Mouse (Mus musculus) stomach, embryonic 14.5 days (tissue): ENCODE measurements around the gene Ctps. TPM values are rescaled to one million over a fixed set of nuclear protein-coding genes. Genes with fewer than 3 reads are reported as not detected.

Experiments
- ATAC-seq: fragments of 200-750 bp; cut with Nextera tagmentation; 2 replicates; pipeline ENCODE4 v1.8.0; 2017; ENCODE audit warnings: low read depth, moderate TSS enrichment; ENCODE audit not compliant: insufficient number of reproducible peaks, insufficient read depth, low FRiP score
- H3K27ac ChIP-seq: fragments of 300-500 bp; sonication (generic); 2 replicates; pipeline ENCODE4 v1.5.1; 2014; ENCODE audit warnings: mild to moderate bottlenecking, low read length, moderate library complexity, mixed read lengths
- H3K27me3 ChIP-seq: fragments of 300-500 bp; sonication (generic); 2 replicates; pipeline ENCODE4 v1.6.1; 2014; ENCODE audit warnings: low read length, control low read depth, mixed read lengths; ENCODE audit not compliant: control insufficient read depth, insufficient read depth
- H3K36me3 ChIP-seq: fragments of 300-500 bp; sonication (generic); 2 replicates; pipeline ENCODE4 v1.6.1; 2014; ENCODE audit warnings: mild to moderate bottlenecking, control low read depth, low read length, moderate library complexity, mixed read lengths; ENCODE audit not compliant: control insufficient read depth, insufficient read depth
- H3K4me1 ChIP-seq: fragments of 300-500 bp; sonication (generic); 2 replicates; pipeline ENCODE4 v1.6.1; 2014; ENCODE audit warnings: low read length, control low read depth, mixed read lengths; ENCODE audit not compliant: control insufficient read depth, insufficient read depth
- H3K4me2 ChIP-seq: fragments of 300-500 bp; sonication (generic); replicated peaks from 2 replicates; pipeline ENCODE4 v1.6.1; 2014; ENCODE audit warnings: low read depth, low read length, control low read depth
- H3K4me3 ChIP-seq: fragments of 300-500 bp; sonication (generic); 2 replicates; pipeline ENCODE4 v1.5.1; 2014; ENCODE audit warnings: low read depth, low read length, control low read depth
- H3K9ac ChIP-seq: fragments of 300-500 bp; sonication (generic); replicated peaks from 2 replicates; pipeline ENCODE4 v1.6.1; 2014; ENCODE audit warnings: low read depth, mild to moderate bottlenecking, control low read depth, low read length, moderate library complexity, mixed read lengths
- H3K9me3 ChIP-seq: fragments of 300-500 bp; sonication (generic); 2 replicates; pipeline ENCODE4 v1.6.1; 2016; ENCODE audit warnings: low read depth, low read length, control low read depth; ENCODE audit not compliant: control insufficient read depth
- WGBS: fragments of 180-500 bp; shearing (Covaris S2); extraction: QIAGEN DNeasy Blood & Tissue Kit; methylation state at CpG from one replicate; pipeline ENCODE4 v1.1.7; 2014; 5-methylcytosine and 5-hydroxymethylcytosine counted together
- polyA plus RNA-seq: library from polyadenylated mRNA; unstranded; fragments of >200 nt; fragmentation: Nextera tagmentation; extraction: Ambion mirVana; gene quantifications from 2 replicates; pipeline ENCODE4 v1.2.1, GENCODE M21; 2014

The Ctps gene
- 79.7 and 88.2 TPM in 2 replicates for polyA plus RNA-seq

DNA sequence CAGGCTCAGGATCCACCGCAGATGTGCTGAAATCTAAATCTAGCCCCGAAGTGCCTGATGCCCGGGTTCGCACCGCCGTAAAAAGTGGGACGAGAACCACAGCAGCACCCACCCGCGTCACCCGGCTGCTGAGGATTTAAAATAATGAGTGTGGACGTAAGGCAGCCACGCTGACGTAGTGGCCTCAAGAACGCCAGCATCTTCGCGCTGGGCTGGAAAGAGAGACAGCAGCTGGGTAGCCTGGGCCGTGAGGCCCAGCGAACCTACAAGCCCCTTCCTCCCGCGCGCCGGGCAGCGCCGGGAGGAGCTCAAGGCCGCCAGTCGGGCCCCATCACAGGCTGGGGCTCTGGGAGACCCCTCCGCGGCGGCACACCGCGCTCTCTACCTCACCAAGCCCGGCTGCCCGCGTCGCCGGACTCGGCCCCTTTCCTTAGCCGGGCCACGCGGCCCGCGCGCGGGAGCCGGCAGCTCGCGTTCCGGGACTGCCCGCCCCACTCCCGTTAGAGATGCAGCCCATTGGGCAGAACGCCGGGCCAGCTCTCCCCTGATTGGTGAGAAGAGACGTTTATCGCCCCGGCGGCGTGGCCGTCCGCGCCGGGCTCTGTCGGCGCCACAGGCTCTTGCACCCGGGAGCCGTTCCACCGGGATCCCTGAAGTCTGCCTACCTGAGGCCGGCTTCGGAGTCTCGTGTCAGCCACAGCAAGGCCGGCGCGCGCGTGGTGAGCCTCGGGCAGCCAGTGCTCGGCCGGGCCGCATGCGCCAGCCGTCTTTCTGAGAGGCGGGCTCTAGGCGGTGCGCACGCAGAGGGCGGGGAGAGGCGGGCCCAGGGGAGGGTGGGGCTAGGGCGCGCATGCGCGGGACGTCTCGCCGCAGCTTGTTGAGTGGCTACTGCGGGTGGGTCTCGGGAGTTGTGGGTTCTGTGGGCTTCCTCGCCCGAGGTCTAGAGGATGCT lies at the start of gene Ctps:
Ctps (minus strand) TSS at position 791 of the 952 bp plus-strand sequence.
- peak within 1 kb of the TSS; percentile 81 for H3K4me3 ChIP-seq
- peak within 1 kb of the TSS; percentile 93 for H3K27ac ChIP-seq
- peaks cover 4% of the 10 kb centered on the region for H3K36me3 ChIP-seq
- H3K4me1 ChIP-seq, result peaks cover 26% of the 10 kb centered on the region; the same call in 1 of the 2 replicates
- no peaks in the 10 kb centered on the region for H3K9me3 ChIP-seq
- peak within 1 kb of the TSS; percentile 73 for H3K4me2 ChIP-seq
- no peaks in the 10 kb centered on the region for H3K27me3 ChIP-seq
- peak within 1 kb of the TSS; percentile 74 for H3K9ac ChIP-seq
- WGBS, result under 1% methylated on average over 87 of the region's 97 CpGs
- ATAC-seq, result peak; percentile 96

DNA sequence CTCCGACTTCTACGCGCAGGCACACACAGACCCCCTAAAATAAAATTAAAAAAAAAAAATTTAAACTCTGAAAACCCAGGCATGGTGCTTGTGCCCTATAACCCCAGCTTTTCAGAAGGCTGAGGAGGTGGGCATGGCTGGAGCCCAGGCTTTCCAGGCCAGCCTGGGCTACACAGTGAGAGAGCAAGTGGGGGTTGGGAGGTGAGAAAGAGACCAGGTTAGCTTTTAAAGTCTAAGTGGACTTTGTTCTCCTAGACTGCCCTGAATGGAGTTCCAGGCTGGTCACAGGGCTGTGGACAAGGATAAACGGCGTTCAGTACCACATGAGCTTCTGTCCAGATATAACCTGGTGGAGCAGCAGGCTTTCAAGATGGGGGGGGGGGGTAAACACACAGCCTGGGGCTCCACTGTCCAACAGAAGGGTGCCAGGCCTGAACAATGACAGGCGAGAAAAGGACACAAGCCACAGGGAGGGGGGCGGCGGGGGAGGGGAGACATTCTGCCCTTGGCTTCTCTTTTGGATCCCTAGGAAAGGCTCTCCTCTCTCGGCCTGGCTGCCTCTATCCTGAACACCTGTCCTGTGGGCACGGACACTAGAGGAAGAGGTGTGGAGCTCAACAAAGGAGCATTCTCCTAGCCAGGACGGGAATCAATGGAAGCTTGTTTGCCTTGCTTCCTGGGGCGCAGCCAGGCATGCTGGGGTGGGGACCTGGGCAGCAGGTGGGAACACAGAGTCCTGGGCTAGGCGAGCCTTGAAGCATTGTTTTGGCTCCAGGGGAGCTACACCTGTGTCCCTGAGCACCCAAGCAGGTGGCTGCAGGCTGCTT lies 46.3 kb upstream of the Ctps start:
- H3K27me3 ChIP-seq, result no peaks in the 10 kb centered on the region
- H3K27ac ChIP-seq, result peak overlapping the region; percentile 88
- H3K36me3 ChIP-seq, result no peaks in the 10 kb centered on the region
- WGBS, result 63% methylated on average over 13 of the region's 13 CpGs
- H3K4me2 ChIP-seq, result no peak overlapping the region
- no peaks in the 10 kb centered on the region; the same call in 1 of the 2 replicates for H3K4me1 ChIP-seq
- H3K9ac ChIP-seq, result no peak overlapping the region
- peak; percentile 70 for ATAC-seq
- H3K4me3 ChIP-seq, result no peak overlapping the region
- H3K9me3 ChIP-seq, result no peaks in the 10 kb centered on the region

DNA sequence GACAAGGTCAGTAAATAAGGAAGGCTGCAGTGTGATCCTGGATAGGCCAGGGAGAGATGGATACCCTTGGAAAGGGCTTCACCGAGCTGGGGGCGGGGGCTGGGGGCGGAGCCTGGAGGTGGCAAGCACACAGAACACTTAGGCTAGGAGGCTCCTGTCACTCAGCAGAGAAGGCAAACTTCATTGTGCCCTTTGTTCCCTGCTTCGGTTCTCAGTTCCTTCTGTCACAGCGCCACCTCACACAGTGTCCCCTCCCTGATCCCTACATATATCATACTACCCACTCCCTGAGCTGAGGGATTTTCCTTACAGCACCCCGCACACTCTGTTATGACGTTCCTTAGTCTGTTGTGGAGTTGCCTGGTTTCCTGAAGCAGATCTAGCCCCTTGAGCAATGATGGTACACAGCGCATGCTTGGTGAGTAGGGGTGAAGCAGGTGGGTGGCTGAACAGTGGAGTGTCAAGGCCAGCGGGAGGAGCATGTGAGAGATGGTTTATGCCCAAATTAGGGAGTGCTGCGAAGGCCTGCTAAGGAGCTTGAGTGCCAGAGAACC lies 45.5 kb upstream of the Ctps start:
- H3K9me3 ChIP-seq, result no peaks in the 10 kb centered on the region
- peak overlapping the region; percentile 59 for H3K27ac ChIP-seq
- ATAC-seq, result peak; percentile 33
- no peaks in the 10 kb centered on the region for H3K27me3 ChIP-seq
- H3K9ac ChIP-seq, result no peak overlapping the region
- no peaks in the 10 kb centered on the region; the same call in 1 of the 2 replicates for H3K4me1 ChIP-seq
- 23% methylated on average over 10 of the region's 10 CpGs for WGBS
- no peaks in the 10 kb centered on the region for H3K36me3 ChIP-seq
- no peak overlapping the region for H3K4me2 ChIP-seq
- no peak overlapping the region for H3K4me3 ChIP-seq

DNA sequence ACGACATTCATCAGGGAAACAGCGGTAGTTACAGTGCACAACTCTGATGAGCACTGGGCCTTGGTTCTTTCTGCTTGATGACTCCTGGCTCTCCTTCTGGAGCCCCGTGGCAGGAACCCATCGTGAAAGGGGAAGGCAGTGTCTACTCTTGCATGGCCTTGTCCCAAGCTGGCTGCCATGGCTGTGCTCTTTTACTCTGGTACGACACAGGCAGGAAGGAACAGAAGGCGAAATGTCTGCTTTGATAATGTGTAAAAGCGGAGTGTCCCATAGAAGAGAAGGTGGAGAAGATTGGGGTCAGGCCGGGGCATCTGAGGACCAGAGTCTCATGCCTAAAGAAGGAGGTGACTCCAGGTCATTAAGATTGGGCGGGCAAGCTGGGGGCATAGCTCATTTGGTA lies 44.6 kb upstream of the Ctps start:
- 83% methylated on average over 9 of the region's 9 CpGs for WGBS
- H3K9me3 ChIP-seq, result no peaks in the 10 kb centered on the region
- H3K4me1 ChIP-seq, result no peaks in the 10 kb centered on the region; the same call in 1 of the 2 replicates
- no peaks in the 10 kb centered on the region for H3K36me3 ChIP-seq
- no peak overlapping the region for H3K4me3 ChIP-seq
- no peak overlapping the region for H3K27ac ChIP-seq
- H3K9ac ChIP-seq, result no peak overlapping the region
- no peaks in the 10 kb centered on the region for H3K27me3 ChIP-seq
- no peak for ATAC-seq
- no peak overlapping the region for H3K4me2 ChIP-seq

DNA sequence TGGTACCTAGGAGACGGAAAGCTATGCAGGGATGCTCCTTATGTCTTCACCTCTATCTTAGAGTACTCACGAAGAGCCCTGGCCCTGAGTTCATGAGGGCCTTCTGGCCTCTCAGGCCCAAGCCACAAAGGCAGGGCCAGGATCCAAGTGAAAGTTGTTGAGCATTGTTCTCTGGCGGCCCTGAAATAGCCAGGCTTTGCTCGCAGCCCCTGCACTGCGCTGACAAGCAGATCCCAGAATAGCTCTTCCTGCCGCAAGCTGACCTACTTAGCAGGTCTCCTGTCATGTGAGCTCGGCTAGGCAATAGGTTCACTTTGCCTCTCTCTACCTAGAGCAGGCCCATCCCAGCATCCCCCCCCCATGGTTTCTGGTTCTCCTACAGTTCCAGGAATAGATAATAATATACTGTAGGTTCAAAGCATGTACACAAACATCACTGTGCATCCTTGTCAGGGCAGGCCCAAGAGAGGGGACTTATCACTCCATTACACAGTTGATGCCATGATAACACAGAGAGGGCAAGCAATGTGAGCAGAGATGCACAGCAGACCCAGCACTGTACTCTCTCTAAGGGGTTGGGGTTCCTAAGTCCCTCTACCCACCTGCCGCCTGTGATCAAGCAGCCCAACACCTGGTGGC lies 43.7 kb upstream of the Ctps start:
- no peak overlapping the region for H3K4me3 ChIP-seq
- no peaks in the 10 kb centered on the region for H3K27me3 ChIP-seq
- no peaks in the 10 kb centered on the region for H3K9me3 ChIP-seq
- no peaks in the 10 kb centered on the region; the same call in 1 of the 2 replicates for H3K4me1 ChIP-seq
- no peaks in the 10 kb centered on the region for H3K36me3 ChIP-seq
- no peak overlapping the region for H3K9ac ChIP-seq
- no peak overlapping the region for H3K27ac ChIP-seq
- 71% methylated on average over 8 of the region's 8 CpGs for WGBS
- ATAC-seq, result no peak
- H3K4me2 ChIP-seq, result no peak overlapping the region

DNA sequence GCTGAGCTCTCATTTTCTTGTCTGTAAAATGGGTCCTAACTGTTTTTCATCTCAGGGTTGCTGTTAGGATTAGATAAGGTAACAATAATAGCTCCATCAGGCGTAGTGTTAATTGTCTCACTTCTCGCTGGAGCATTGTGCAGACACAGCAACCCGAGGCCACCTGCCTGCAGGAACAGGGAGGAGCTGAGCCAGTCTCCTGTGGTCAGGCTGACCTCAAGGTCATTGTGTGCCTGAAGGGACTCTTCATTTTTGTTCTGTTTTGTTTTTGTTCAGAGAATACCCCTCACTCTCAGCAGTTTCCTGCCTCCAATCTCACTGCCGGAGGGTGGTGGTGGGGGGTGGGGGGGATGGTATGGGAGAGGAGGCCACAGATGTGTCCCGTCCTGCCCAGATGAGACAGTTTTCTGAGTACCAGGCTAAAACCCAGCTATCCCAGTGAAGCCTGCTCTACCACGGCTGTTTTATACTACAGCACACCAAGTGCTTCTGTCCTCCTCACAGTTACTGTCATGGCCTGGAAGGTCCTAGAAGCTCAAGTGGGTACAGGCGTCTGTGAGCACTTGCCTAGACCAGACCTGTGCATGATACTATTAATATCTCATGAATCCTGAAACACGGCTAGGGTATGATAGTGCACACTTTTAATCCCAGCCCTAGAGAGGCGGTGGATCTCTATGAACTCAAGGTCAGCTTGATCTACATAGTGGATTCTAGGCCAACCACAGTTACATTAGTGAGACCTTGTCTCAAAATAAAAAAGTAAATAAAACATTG lies 42.4 kb upstream of the Ctps start:
- Histone ChIP-seq H3K36me3 (no peaks in the 10 kb centered on the region), H3K4me1 (no peaks in the 10 kb centered on the region; the same call in 1 of the 2 replicates), H3K27me3 (no peaks in the 10 kb centered on the region), H3K4me2 (no peak overlapping the region), H3K9ac (no peak overlapping the region), H3K27ac (no peak overlapping the region), H3K4me3 (no peak overlapping the region), H3K9me3 (no peaks in the 10 kb centered on the region)
- ATAC-seq, result no peak
- 41% methylated on average over 9 of the region's 9 CpGs for WGBS

DNA sequence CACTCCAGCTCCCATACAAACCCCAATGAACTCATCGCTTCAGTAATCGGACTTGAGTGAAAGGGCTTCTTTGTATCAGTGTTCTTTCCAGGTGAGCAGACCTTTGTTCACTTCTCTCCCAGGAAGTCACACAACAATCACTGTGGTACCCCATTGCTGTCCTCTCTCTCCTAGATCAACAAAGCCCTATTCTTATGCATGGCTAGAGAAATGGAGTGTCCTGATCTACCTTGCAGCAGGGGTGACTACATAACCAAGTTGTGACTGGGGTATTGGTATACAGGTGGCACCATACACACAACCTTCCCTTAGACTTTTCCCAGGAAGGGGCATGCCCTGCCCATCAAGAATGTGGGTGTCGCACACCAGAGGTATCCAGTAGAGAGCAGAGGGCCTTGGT lies 40.9 kb upstream of the Ctps start:
- ATAC-seq, result no peak
- Histone ChIP-seq H3K36me3 (no peaks in the 10 kb centered on the region), H3K4me1 (no peaks in the 10 kb centered on the region), H3K9me3 (no peaks in the 10 kb centered on the region), H3K27ac (no peak overlapping the region), H3K4me2 (no peak overlapping the region), H3K4me3 (no peak overlapping the region), H3K9ac (no peak overlapping the region), H3K27me3 (no peaks in the 10 kb centered on the region)
- WGBS, result 93% methylated on average over 3 of the region's 3 CpGs
